Mouse (Mus musculus) retina, postnatal 1 day (tissue): ENCODE data around the gene Sgca.

Source experiments
- DNase-seq: peaks from one replicate; pipeline ENCODE4 v3.0.0-alpha.2; 2012

Gene Sgca

DNA sequence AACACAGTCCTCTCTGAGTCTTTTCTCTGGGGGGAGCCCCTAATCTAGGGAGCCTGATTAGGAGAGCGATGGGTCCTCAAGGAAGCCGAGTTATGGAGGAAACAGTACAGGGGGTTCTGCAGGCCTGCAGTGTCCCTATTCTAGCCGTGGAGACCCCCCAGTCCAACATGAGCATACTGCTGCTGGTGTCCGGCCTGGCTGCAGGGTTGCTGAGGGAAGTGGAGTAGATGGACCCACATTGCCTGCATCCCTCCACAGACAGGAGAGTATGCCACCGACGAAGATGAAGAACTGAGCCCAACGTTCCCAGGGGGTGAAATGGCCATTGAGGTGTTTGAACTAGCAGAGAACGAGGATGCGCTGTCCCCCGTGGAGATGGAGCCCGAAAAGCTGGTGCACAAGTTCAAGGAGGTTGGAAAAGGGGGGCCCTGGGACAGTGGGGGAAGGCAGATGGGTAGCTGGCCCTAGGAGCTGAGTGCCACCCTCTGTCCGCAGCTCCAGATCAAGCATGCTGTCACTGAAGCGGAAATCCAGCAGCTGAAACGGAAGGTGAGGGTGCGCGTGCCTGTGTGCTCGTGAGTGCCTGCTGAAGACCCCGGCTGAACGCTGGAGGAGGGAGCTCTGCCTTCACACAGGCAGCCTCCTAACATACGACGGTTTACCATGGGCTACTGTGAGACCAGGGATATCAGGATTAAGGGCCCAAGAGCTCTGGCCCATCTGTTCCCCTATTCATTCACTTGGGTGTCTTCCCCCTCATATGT lies 25.6 kb upstream of the Sgca start:
- peak; percentile 49 for DNase-seq

DNA sequence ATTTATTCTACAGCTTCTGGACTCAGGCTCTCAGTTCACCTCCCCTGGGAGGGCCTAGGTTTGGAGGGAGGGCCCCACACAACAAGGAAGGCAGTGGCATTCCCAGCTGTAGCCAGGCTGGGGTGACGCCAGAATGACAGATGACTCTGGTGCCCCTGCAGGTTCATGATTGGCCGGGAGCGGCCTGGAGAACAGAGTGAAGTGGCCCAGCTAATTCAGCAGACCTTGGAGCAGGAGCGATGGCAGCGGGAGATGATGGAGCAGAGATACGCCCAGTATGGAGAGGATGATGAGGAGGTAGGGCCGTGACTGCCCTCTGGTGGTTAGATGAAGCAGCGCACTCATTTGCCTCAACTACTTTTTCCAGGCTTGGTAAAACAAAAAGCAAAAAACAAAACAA lies 24.9 kb upstream of the Sgca start:
- DNase-seq, result peak; percentile 89

- DNase-seq, result no peak
Measured at GRCm38 (mm10) chr11:95000548-95000947, 24.4 kb upstream of the Sgca start.

- DNase-seq, result no peak
Measured at GRCm38 (mm10) chr11:95000128-95000527, 24.0 kb upstream of the Sgca start.

DNA sequence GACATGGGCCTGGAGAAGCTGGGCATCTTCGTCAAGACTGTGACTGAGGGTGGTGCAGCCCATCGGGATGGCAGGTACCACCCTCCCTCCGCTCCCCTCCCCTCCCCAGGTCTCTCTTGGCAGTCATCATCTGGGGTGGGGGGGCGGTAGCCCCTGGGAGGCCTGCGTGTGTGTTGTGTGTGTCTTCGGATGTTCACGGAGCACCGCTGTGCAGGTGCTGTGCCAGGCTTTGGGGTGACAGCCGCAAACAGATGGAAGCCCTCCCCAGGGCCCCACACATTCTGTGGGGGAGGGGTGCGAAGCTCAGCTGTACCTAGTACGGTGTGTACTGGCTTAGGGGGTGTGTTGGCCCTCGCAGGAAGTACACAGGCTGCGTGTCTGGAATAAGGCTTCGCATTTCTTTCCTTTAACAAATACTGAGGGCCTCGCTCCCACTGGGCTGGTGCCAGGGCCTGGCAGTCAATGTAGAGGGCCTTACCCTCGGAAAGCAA lies 22.0 kb upstream of the Sgca start:
- DNase-seq, result no peak

DNA sequence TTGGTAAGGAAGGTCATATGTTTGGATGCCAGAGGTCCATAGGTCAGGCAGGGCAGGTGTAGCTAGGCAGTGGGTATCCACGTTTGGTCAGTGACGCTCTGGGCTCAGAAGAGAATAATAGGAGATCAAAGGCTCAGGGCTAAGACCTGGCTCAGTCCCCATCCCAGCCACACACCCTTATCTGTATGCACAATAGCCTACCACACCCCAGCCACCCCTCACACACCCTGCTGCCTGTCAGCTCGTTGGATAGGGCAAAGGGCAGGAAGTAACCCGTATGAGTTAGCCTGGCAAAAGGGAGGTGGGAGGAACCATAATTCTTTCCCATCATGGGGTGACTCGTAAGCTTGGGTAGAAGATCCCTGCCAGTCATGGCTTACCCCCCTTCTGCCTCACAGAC lies 21.5 kb upstream of the Sgca start:
- DNase-seq, result no peak

- no peak for DNase-seq
Measured at GRCm38 (mm10) chr11:94996984-94997383, 20.9 kb upstream of the Sgca start.

- no peak for DNase-seq
Measured at GRCm38 (mm10) chr11:94996101-94996500, 20.0 kb upstream of the Sgca start.

GRCm38 (mm10) chr11:94994947-94995772 lies 19.0 kb upstream of the Sgca start:
- DNase-seq, result no peak

DNA sequence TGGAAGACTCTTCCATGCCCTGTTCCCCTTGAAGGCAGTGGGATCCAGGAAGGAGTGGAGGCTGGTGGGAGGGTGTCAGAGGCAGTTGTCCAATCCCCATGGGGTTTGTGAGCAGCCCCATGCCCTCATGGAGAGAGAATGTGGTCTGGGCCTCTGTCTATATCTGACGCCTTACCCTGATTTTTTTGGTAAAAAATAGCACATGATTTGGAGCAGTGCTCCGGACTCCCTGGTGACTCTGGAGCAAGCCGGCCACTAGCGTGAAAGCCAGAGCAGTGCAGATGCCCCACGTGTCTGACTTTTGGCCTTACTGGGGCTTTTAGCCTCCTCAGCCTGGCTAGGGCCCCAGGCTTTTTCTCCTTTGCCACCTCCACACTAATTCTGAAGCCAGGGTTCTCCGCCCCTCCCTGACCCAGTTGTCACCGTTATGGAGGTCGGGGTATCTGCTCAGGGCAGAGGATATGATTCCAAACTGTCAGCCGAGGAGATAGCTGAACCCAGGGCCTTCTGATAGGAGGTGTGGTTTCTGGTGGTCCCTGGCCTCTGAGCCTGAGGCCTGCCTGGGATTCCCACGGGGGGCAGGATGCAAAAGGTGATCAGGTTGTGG lies 18.2 kb upstream of the Sgca start:
- DNase-seq, result peak; percentile 24

- DNase-seq, result peak; percentile 53
Measured at GRCm38 (mm10) chr11:94992754-94993606, 16.9 kb upstream of the Sgca start.

- DNase-seq, result no peak
Measured at GRCm38 (mm10) chr11:94992480-94992753, 16.3 kb upstream of the Sgca start.

GRCm38 (mm10) chr11:94991641-94992479 lies 15.7 kb upstream of the Sgca start:
- peak; percentile 60 for DNase-seq

DNA sequence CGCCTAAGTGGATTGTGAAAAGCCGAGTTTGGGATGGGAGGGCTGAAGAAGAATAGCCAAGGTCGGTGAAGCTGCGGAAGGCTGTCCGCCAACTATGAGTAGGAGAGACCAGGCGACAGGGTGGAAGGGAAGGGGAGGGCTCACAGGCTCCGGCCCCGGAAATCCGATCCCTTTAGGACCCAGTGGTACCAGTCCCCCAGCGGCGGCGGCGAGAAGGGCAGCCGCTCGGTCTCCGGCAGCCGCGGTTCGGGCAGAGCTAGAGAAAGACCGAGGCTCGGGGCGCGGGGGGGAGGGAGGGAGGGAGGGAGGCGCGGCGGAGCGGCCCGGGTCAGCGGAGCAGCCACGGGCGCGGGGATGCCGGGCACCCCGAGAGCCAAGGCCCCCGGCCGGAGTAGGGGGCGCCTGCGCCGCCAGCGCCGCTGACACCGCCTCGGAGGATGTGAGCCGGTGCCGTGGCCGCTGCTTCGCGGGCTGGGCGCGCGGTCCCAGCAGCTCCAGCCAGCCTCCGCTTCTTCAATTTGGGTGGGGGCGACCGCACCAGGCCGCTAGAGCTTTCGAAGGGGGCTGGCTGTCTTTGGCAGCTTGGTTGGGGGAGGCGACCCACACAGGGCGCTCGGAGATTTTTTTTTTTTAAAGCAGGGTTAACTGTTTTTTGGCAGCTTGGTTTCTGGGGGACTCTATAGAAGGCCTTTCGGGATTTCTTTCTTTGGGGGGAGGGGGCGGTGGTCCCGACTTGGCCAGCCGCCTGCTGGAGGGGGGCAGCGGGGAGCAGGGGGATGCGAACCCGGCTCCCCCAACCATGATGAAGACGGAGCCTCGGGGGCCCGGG lies 14.8 kb upstream of the Sgca start, which contains the start of gene Ppp1r9b:
Gene Ppp1r9b, plus strand, starts transcription at position 287 of the 829 bp plus-strand sequence.
- DNase-seq, result peak; percentile 95

DNA sequence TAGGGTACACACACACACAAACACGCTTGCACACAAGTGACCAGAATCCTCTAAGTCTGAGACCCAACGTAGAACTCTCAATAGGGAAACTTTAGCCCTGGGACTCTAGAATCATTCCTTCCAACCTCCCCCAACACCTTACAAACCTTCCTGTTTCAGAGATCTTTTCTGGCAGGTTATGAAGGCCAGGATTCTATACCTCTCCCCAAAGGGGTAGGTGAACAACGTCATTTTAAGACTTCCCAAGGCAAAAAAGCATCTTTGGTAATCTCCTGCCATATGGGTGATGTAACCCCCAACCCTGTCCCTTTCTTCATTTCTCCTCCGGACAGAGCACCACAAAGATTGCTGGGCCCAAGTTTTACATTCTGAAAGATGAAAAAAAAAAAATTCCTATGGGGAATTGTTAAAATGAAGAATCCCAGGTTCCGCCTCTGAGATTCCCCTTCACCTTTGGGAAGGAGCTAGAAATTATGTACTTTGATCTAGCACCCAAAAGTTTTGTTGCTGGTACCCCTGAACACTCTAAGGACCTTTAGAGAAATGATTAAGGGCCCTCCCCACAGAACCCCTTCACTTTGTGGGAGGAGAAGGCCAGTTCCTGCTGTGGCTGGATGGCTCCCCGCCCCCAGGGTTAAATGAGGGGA lies 14.1 kb upstream of the Sgca start:
- no peak for DNase-seq

DNA sequence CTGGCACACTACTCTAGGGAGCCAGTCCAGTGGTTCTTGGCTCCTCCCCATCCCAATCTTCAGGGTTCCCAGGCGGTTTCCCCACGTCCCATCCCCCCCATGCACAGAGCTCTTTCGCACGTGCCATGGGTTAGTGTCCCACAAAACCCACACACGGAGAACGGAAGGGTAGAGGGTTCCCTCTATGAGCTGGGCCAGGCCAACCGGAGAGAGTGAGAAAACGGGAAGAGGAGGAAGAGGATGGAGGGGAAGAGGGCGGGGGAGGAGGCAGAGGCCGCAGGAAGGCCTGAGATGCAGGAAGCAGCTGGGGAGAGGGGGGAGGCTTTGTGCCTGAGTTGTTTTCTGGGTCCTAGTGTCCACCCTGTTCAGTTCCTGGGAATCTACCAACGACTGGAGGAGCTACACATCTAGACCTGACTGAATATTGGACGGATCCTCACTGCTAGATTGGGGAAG lies 13.5 kb upstream of the Sgca start:
- peak; percentile 96 for DNase-seq

DNA sequence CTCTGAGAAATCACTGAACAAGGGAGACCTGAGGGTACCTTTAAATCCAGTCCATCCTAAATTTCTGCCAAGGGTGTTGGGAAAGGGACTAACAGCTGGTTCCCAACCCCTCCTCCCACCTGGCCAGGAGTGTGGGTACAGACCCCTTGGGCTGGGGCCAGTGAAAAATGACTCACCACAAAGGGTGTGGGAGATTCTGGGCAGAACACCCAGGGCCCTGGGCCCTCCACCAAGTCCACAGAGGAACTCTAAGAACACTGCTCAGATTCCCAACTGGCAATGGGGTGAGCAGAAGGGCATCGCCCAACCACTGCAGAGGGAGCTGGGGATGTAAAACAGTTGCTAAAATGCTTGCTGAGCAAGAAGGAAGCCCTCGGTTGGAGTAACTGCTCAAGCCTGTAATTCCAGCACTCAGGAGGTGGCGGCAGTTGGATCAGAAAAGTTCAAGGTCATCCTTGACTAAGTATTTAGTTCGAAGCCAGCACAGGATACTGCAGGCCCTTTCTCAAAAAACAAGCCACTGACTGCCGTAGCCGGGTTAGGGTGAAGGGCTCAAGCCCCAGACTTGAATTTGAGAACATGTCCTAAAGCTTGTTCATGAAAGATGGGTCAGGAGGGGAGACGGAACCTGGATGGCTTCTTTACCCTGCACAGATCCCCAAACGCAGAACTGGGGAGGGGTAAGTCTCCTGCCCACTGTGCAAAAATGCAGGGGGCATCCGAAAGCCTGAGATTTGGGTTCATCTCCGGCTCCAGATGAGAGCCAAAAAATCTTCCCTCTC lies 12.8 kb upstream of the Sgca start:
- no peak for DNase-seq

GRCm38 (mm10) chr11:94987851-94988250 lies 11.7 kb upstream of the Sgca start:
- DNase-seq, result no peak

GRCm38 (mm10) chr11:94987341-94987740 lies 11.2 kb upstream of the Sgca start:
- DNase-seq, result no peak
